Mouse (Mus musculus) lung, postnatal 4 days (tissue): ENCODE data around the gene Ptpn3.

ENCODE experiments used
- DNase-seq, 2 experiments: peaks; one replicate each; pipeline ENCODE4 v3.0.0; 2021

The Ptpn3 gene

DNA sequence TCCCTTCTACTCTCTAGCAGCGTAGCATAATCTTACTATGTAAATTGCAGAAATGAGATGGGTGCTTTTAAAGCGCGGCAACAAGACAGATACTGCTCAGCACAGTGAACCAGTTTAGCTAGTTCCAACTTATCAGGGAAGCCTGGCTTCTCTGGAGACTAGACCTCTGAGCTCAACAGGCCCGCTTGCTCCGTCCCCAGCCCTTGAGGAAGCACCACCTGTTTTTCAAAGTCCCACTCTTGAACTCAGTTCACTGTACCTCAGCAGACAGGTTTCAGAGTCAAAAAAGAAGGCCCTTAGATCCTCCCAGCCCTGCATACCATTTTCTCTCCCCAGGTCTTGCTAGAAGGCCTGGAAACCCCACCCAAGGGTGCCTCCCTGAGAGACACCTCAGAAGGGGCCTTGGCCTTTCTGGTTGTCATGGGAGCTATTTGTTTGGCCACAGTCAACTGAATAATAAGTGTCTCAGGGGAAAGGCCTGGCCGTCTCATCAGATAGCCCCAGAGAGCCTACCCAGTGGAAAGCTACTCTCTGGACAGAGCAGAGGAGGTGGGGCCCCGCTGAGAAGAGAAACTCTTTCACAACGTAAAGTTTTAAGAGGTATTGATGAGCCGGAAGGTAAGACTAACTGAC lies 136.9 kb downstream of the Ptpn3 start:
- DNase-seq, result no peak

DNA sequence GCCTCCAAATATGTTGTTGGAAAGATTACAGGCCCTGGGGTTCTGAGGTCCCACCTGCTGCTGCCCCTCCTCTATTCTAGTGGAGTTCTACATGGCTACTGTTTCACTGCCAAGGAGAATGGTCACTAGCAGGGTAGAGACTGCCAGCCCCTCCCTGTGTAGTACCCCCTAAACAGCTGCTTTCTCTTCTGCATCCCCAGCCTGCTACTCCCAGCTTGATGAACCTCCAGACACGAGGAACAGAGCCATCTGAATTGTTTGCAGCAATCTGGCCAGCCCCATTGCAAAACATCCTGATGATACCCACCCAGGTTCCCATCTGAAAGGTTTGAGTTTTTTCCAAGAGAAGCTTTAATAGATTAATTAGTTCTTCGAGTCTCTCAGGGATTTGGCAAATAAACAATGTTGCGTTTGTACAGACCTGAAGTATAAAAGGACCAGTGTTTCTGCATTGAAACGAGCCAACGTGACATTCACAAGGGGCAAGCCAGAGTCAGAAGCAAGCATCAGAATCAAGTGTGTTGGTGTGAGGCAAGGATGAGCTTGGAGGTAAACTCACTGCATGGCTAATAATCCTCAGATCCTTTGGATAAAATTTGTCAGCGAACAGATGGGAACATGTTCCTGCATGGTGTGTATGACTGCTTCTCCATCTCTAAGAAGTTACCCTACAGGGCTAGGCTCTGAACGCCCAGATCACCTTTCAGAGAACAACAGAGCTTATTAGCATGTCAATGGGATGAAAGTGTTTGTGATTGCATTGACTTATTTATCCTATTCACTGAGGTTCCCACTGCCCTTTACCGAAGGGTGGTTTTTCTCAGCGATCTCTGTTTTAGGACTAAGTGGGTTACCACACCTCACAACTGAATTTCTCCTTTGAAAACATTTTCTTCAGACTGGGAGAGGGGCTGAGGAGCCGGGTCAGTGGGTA lies 138.6 kb downstream of the Ptpn3 start:
- DNase-seq, result no peak

DNA sequence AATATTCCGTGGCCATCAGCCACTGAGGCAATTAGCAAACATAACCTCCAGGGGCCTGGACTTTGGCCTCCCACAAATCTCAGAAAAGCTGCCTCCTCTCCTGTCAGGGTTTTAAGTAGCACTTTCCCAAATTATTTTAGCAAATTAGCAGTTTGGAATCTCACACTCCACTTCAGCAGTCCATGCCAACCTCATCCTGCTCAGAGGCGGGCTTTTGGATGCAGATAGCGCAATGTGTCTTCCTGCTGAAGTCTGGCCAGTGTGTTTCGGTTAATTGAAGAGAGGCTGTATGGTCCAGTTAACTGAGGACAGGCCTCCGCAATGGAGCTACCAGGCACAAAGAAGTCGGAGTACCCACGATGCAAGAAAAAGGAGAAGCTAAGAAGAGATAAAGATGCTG lies 141.1 kb downstream of the Ptpn3 start:
- DNase-seq, result no peak

DNA sequence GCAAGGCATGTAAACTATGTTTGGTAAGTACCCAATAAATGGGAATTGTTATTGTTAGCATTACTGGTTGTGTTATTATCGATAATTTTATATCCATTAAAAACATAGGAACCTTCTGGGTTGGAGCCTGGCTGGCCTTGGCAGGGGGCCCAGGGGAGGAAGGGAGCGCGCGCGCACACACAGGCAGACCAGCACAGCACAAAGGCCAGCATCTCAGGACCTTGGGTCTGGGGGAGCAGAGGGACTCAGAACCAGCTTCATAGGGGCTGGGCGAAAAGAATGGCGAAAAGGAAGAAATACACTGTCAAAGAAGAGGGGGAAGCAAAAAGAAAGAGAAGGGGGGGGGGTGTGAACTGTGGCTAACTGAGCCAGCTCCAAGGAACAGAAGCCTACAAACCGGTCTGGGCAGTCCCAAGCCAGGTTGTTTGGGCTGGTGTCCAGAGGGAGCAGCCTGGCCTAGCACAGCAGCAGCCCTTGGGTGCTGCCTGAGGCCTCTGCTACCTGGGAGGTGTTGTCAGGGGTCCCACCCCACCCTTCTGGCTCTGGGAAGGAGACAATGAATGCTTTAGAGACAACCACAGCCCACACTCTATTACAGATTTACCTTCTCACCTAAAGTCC lies 145.0 kb downstream of the Ptpn3 start:
- peak; percentile 66 to 81 for DNase-seq

DNA sequence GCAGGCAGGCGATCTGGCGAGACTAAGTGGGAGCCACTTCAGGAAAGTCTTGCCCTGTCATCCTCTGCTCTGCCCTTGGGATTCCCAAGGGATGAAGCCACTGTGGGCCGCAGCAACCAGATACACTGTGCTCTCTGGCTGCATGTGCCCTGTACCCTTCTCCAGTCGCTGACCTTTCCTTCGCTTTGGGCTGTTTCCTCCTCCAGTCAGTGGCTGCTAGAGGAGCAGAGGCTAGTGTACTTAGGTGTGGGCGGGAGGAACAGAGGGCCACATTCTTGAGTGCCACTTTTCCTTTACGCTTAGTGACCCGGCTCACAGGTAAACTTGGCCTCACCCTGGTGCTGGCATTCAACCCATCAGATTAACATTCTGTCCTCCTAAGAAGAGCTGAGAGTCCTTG lies 147.8 kb downstream of the Ptpn3 start:
- peak; percentile 64 to 81 for DNase-seq

DNA sequence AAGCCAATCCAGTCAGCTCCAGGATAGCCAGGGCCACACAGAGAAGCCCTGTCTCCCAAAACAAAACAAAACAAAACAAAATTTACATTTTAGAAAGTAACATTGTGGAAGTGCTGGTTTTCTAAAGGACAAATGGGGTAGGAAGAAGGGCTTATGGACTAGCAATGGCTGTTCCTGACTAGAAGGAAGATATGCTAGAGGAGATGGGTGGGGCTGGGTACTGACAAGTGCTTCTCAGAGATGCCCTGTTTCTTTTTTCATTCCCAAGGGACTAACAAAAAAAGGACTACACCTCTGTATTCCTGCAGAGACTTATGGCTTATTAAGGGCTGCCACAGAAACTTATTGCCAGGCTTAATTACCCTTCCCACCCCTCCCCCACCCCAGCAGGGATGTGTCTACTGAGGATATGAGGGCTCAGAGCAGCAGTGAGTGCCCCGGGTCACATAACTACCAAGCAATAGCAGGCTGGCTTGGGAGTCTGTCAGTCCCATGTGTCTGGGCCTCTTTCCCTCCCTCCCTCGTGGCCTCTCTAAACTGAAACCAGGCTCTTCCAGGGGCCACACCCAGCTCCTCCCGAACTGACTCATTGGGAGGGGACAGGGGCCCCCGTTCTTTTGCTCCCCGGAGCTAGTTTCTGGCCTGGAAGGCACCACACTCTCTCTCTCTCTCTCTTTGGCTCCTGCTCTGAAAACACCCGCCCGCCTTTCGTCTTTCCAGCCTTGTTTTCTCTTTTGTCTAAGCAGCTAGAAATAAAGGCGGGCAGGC lies 148.4 kb downstream of the Ptpn3 start:
- DNase-seq, result peak; percentile 18 to 57

DNA sequence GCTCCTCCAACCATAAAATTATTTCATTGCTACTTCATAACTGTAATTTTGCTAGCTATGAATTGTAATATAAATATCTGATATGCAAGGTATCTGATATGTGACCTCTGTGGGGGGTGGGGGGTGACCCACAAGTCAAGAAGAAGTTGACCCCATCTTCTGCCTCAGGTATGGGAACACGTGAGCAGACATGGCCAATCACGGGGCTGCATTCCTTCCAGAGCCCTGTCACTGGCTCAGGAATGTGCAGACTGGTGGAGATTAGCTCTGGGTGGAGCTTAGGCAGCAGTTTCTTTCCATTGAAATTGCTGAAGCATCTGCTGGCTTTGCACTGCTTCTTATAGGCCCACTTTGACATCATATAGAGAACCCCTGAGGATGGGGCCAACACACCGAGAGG lies 153.5 kb downstream of the Ptpn3 start:
- DNase-seq, result no peak

DNA sequence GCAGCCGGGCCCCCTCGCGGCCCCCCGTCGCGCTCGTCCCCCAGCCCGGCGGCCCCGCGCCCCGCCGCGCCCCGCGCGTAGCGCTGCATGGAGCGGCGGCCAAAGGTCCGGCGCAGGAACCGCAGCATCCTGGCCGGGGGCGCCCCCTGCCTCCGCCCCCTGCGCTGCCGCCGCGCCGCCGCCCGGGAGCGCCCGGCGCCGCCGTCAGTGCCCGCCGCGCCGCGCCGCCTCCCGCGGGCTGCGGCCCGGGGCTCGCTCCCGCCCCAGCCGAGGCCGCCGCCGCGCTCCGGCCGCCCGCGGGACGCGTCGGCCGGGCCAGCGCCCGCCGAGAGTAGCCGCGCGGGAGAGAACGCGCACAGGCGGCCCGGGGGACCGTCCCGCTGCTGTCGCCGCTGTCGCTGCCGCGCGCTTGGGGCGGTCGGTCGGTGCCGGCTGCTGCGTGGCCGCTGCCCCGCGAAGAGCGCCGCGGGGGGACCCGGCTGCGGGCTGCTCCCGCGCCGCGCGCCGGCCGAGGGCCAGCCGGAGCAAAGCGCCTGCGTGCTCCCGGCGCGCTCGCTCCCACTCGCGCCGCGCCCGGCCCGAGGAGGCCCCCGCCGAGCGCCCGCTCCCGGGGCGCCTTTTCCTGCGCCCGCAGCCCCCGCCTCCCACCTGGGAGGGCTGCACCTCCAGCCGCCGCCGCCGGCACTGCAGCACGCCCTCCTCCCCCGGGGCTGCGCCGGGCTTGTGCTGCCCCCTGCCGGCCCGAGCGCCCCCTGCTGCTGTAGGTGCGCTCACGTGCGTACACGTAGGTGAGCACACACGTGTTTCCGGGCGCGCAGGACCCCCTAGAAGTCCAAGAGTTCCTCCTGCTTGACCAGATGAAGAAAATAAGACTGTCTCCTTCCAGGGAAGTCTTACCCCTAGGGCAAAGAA lies 158.4 kb downstream of the Ptpn3 start, which contains the start of gene Epb41l4b:
Gene Epb41l4b (minus strand): TSS at position 412 of the 912 bp plus-strand sequence.
- peak; percentile 82 to 86 for DNase-seq

DNA sequence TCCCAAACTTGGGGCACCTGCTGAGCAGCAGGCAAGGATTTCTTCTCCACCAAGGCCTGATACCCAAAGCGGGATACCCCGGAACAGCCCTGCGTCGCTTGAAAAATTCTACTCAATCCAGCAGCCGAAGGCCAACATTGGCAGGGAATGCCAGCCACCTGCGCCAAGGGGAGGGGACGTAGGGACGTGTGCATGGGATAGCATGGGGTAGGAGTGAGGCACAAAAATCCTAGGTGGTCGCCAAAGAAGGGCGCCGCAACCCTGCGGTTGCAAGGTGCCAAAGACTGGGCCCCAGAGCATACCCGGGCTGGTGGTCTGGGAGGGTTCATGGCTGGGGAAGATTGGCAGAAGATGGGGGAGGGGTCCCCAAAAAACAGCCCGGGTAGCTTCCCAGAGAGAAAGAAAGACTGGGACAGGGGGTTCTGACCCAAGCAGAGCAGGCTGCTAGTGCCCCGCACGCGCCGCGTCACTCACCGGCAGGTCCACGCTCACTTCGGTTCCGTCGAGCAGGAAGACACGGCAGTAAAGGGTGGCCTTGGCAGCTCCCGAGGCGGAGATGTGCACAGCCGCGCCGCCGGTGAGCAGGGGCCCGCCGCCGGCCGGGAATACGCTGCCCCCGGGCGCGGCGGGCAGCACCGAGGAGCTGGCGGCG lies 159.1 kb downstream of the Ptpn3 start:
- DNase-seq, result peak; percentile 23 to 39

DNA sequence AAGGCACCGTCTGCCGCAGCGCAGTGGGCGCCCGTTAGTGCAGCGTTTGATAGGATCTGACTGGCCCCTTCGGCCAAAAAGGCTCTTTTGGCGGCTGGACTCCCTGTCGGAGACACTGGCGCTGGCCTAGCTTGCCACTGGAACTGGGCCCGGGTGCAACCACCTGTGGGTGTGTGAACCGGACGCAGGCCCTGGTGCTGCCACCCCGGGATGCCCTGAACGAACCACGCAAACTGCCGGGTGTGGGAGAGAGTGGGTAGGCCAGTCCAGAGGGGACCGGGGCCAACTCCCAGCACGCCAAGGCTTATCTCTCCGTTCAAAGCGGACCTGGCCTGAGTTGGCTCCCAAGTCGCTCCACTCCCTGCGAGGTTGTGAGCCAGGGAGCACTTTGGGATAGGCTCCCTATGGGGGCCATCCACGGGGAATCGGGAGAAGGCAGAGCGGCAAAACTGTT lies 159.7 kb downstream of the Ptpn3 start:
- DNase-seq, result peak; percentile 22 to 34

DNA sequence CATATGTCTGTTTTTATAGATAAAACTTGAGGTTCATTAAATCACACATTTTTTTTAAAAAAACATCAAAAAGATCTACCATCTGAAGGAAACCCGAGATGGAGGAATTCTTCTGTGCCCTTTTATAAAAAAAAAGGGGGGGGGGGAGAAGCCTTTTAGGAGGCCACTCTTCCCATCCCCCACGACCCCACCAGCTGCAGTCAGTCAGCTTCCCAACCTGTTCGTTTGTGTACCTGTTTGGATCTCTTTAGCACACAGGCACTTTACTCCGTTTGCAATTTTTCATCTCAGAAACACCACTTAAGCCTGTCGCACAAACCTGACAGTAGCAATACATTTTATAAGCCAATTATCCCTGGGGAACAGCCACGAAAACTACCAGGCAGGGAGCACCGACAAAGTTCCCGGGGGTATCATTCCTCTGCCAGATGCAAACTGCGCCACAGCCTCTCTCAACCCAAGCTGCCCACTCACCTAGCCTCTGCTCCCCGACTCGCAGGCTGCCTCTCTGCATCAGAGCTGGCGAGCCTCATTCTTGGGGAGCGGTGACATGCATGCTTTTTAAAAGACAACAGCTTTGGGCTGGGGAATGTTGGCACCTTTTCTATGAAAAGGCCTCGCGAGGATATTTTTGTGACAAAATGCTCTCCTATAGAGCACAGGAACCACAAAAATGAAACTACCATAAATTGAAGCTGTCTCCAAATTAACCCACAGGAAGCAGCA lies 160.5 kb downstream of the Ptpn3 start:
- no peak for DNase-seq
